Mouse (Mus musculus) skeletal muscle tissue, adult 2 months (tissue): ENCODE results near the gene Erich6.

Experiments used
- DNase-seq: peaks from one replicate; pipeline ENCODE4 v3.0.0-alpha.2; 2012; ENCODE audit warnings: low read depth, low spot score

The Erich6 gene

GRCm38 (mm10) chr3:58636406-58637295 lies at the start of gene Erich6:
Erich6 (minus strand) TSS chr3:58637207.
- no peak for DNase-seq

- no peak for DNase-seq
These were observed 49.4 kb upstream of the Erich6 start for GRCm38 (mm10) chr3:58686206-58686921.

GRCm38 (mm10) chr3:58685396-58685795 lies 48.4 kb upstream of the Erich6 start:
- no peak for DNase-seq

GRCm38 (mm10) chr3:58683346-58683745 lies 46.3 kb upstream of the Erich6 start:
- DNase-seq: no peak

- no peak for DNase-seq
These were observed 45.3 kb upstream of the Erich6 start for GRCm38 (mm10) chr3:58682336-58682735.

- DNase-seq: no peak
These were observed 44.8 kb upstream of the Erich6 start for GRCm38 (mm10) chr3:58681831-58682230.

GRCm38 (mm10) chr3:58680943-58681637 lies 44.1 kb upstream of the Erich6 start:
- no peak for DNase-seq

GRCm38 (mm10) chr3:58679996-58680395 lies 43.0 kb upstream of the Erich6 start:
- no peak for DNase-seq

- no peak for DNase-seq
These were observed 41.9 kb upstream of the Erich6 start for GRCm38 (mm10) chr3:58678905-58679304.

GRCm38 (mm10) chr3:58678384-58678783 lies 41.4 kb upstream of the Erich6 start:
- no peak for DNase-seq

- DNase-seq: no peak
These were observed 40.6 kb upstream of the Erich6 start for GRCm38 (mm10) chr3:58677615-58678014.

GRCm38 (mm10) chr3:58673295-58673694 lies 36.3 kb upstream of the Erich6 start:
- no peak for DNase-seq

- no peak for DNase-seq
These were observed 35.6 kb upstream of the Erich6 start for GRCm38 (mm10) chr3:58672481-58673183.

GRCm38 (mm10) chr3:58671616-58672250 lies 34.7 kb upstream of the Erich6 start:
- DNase-seq: peak; percentile 24

- DNase-seq: no peak
These were observed 27.0 kb upstream of the Erich6 start for GRCm38 (mm10) chr3:58663970-58664369.

- DNase-seq: no peak
These were observed 23.6 kb upstream of the Erich6 start for GRCm38 (mm10) chr3:58660636-58661035.

GRCm38 (mm10) chr3:58657356-58657755 lies 20.3 kb upstream of the Erich6 start:
- peak; percentile 48 for DNase-seq

GRCm38 (mm10) chr3:58655362-58656130 lies 18.5 kb upstream of the Erich6 start:
- no peak for DNase-seq

- DNase-seq: no peak
These were observed 16.9 kb upstream of the Erich6 start for GRCm38 (mm10) chr3:58653907-58654306.

- DNase-seq: no peak
These were observed 13.3 kb upstream of the Erich6 start for GRCm38 (mm10) chr3:58650328-58650727.
